In genomic region chr7:27673575-27674131, GRCm38 (mm10) we compare ENCODE assay signal across 7 mouse cellular contexts. TPM values are rescaled to one million over a fixed set of nuclear protein-coding genes. Genes with fewer than 3 reads are reported as not detected.
A peak's percentile ranks its signal among the peaks of the same experiment; 100 is the strongest.
DNase-seq lines count a peak whose midpoint lies in the region; ATAC-seq and TF ChIP-seq lines count a peak whose summit lies in the region.

No protein-coding gene starts in this region.

- no peaks in the 10 kb centered on the region for H3K27me3 ChIP-seq in thymus, adult 2 months (ENCODE audit: control insufficient read depth, insufficient read depth, low read length)
- peaks cover 15% of the 10 kb centered on the region for H3K27me3 ChIP-seq in liver, embryonic 12.5 days (replicated peaks)
- no peaks in the 10 kb centered on the region for H3K27me3 ChIP-seq in neural tube, embryonic 15.5 days (replicated peaks)

- DNase-seq in thymus, adult 2 months, result peak; percentile 37
- DNase-seq in thymus, postnatal 0 days (ENCODE audit: low spot score), result no peak
- peak; percentile 30 for DNase-seq in heart, postnatal 4 days
- no peak for DNase-seq in frontal cortex, adult 2 months (ENCODE audit: extremely low spot score in 1 of 2, low spot score in 1 of 2)

- peaks cover 22% of the 10 kb centered on the region for H3K4me1 ChIP-seq in thymus, adult 2 months (replicated peaks; ENCODE audit: control insufficient read depth, insufficient read depth, low read length)
- H3K4me1 ChIP-seq in cortical plate, adult 2 months (ENCODE audit: control insufficient read depth, insufficient read depth, low read length), result peaks cover 5% of the 10 kb centered on the region; the same call in 1 of the 2 replicates
- H3K4me1 ChIP-seq in liver, embryonic 12.5 days, result peaks cover 25% of the 10 kb centered on the region
- peaks cover 49% of the 10 kb centered on the region for H3K4me1 ChIP-seq in neural tube, embryonic 15.5 days

- H3K9me3 ChIP-seq in liver, embryonic 12.5 days (replicated peaks), result no peaks in the 10 kb centered on the region
- H3K9me3 ChIP-seq in neural tube, embryonic 15.5 days (replicated peaks), result no peaks in the 10 kb centered on the region

- peak overlapping the region; percentile 87 for H3K9ac ChIP-seq in liver, embryonic 12.5 days
- peak overlapping the region; percentile 82 for H3K9ac ChIP-seq in neural tube, embryonic 15.5 days (replicated peaks)

- ATAC-seq in liver, embryonic 12.5 days, result no peak
- peak; percentile 22 for ATAC-seq in neural tube, embryonic 15.5 days (ENCODE audit: low FRiP score)

- TF ChIP-seq CTCF in thymus, adult 2 months (IDR thresholded peaks at IDR 0.05; ENCODE audit: borderline replicate concordance, control insufficient read depth, extremely low read depth, insufficient read depth, low read length, poor library complexity), result no peak
- TF ChIP-seq CTCF in cortical plate, adult 2 months (IDR thresholded peaks at IDR 0.05; ENCODE audit: extremely low read depth, insufficient read depth, low read length), result no peak

- H3K4me2 ChIP-seq in liver, embryonic 12.5 days, result peak overlapping the region; percentile 100
- peak overlapping the region; percentile 89 for H3K4me2 ChIP-seq in neural tube, embryonic 15.5 days

- 3% methylated on average over 50 of the region's 52 CpGs for WGBS in thymus, adult 2 months
- 1% methylated on average over 41 of the region's 52 CpGs for WGBS in liver, embryonic 12.5 days (ENCODE audit: insufficient replicate concordance)
- WGBS in neural tube, embryonic 15.5 days, result 1% methylated on average over 48 of the region's 52 CpGs

- no peaks in the 10 kb centered on the region for H3K36me3 ChIP-seq in thymus, adult 2 months (ENCODE audit: control insufficient read depth, insufficient read depth, low read length)
- no peaks in the 10 kb centered on the region for H3K36me3 ChIP-seq in liver, embryonic 12.5 days
- peaks cover 14% of the 10 kb centered on the region for H3K36me3 ChIP-seq in neural tube, embryonic 15.5 days

- no peak for TF ChIP-seq POLR2A in thymus, adult 2 months (IDR thresholded peaks at IDR 0.05; ENCODE audit: control insufficient read depth, extremely low read depth, insufficient read depth, low read length, poor library complexity)
- TF ChIP-seq POLR2A in cortical plate, adult 2 months (IDR thresholded peaks at IDR 0.05; ENCODE audit: extremely low read depth, insufficient read depth, low read length), result no peak

- no peak overlapping the region for H3K27ac ChIP-seq in thymus, adult 2 months (ENCODE audit: control insufficient read depth, insufficient read depth, low read length)
- peak overlapping the region; percentile 18; the same call in 1 of the 2 replicates for H3K27ac ChIP-seq in cortical plate, adult 2 months (ENCODE audit: insufficient read depth, low read length)
- H3K27ac ChIP-seq in liver, embryonic 12.5 days, result no peak overlapping the region
- peak overlapping the region; percentile 95 for H3K27ac ChIP-seq in neural tube, embryonic 15.5 days (replicated peaks)

- peak overlapping the region; percentile 60 for H3K4me3 ChIP-seq in thymus, adult 2 months (ENCODE audit: control insufficient read depth, insufficient read depth, low read length)
- H3K4me3 ChIP-seq in cortical plate, adult 2 months (ENCODE audit: insufficient read depth, low read length), result peak overlapping the region; percentile 35
- H3K4me3 ChIP-seq in liver, embryonic 12.5 days, result peak overlapping the region; percentile 90
- H3K4me3 ChIP-seq in neural tube, embryonic 15.5 days (replicated peaks), result peak overlapping the region; percentile 80

RNA-seq across cellular contexts. Expression of gene Map3k10, which starts 0.7 kb away (rescaled TPM):
- polyA plus RNA-seq in thymus, adult 2 months (2012; rRNA removed), result 24.7 and 30.0 TPM in 2 replicates
- polyA plus RNA-seq in thymus, postnatal 0 days (2015; fragmentation: Nextera tagmentation; extraction: Ambion mirVana), result 5.2 and 7.2 TPM in 2 replicates
- 181 and 189 TPM in 2 replicates for polyA plus RNA-seq in cortical plate, adult 2 months (2012; rRNA removed)
- 10 to 100 TPM; 16.7 TPM for total RNA-seq in heart, postnatal 4 days (2021)
- 5.7 and 6.7 TPM in 2 replicates for polyA plus RNA-seq in liver, embryonic 12.5 days (2016; fragmentation: Nextera tagmentation; extraction: Ambion mirVana)
- polyA plus RNA-seq in neural tube, embryonic 15.5 days (2015; fragmentation: Nextera tagmentation; extraction: Ambion mirVana), result 15.3 and 21.0 TPM in 2 replicates
- polyA plus RNA-seq in frontal cortex, adult 2 months (2012; rRNA removed), result 145 and 150 TPM in 2 replicates

RNA-seq across cellular contexts. Expression of gene Zfp607b, which starts 15.5 kb away (rescaled TPM):
- polyA plus RNA-seq in thymus, adult 2 months (2012; rRNA removed), result 0.77 and 0.92 TPM in 2 replicates
- polyA plus RNA-seq in thymus, postnatal 0 days (2015; fragmentation: Nextera tagmentation; extraction: Ambion mirVana), result 2.8 and 3.5 TPM in 2 replicates
- 8.0 and 9.8 TPM in 2 replicates for polyA plus RNA-seq in cortical plate, adult 2 months (2012; rRNA removed)
- total RNA-seq in heart, postnatal 4 days (2021), result under 1 TPM; 0.70 to 0.81 TPM
- 0.64 and 0.79 TPM in 2 replicates for polyA plus RNA-seq in liver, embryonic 12.5 days (2016; fragmentation: Nextera tagmentation; extraction: Ambion mirVana)
- polyA plus RNA-seq in neural tube, embryonic 15.5 days (2015; fragmentation: Nextera tagmentation; extraction: Ambion mirVana), result 10.1 and 10.7 TPM in 2 replicates
- polyA plus RNA-seq in frontal cortex, adult 2 months (2012; rRNA removed), result 7.2 and 8.2 TPM in 2 replicates

RNA-seq across cellular contexts. Expression of gene Ttc9b, which starts 19.9 kb away (rescaled TPM):
- 0.05 TPM in 1 of 2 replicates, not detected in the other for polyA plus RNA-seq in thymus, adult 2 months (2012; rRNA removed)
- polyA plus RNA-seq in thymus, postnatal 0 days (2015; fragmentation: Nextera tagmentation; extraction: Ambion mirVana), result not detected in 2 replicates
- polyA plus RNA-seq in cortical plate, adult 2 months (2012; rRNA removed), result 188 and 192 TPM in 2 replicates
- total RNA-seq in heart, postnatal 4 days (2021), result not detected
- not detected in 2 replicates for polyA plus RNA-seq in liver, embryonic 12.5 days (2016; fragmentation: Nextera tagmentation; extraction: Ambion mirVana)
- 78.0 and 99.5 TPM in 2 replicates for polyA plus RNA-seq in neural tube, embryonic 15.5 days (2015; fragmentation: Nextera tagmentation; extraction: Ambion mirVana)
- 139 and 148 TPM in 2 replicates for polyA plus RNA-seq in frontal cortex, adult 2 months (2012; rRNA removed)

RNA-seq across cellular contexts. Expression of gene Zfp60, which starts 57.5 kb away (rescaled TPM):
- polyA plus RNA-seq in thymus, adult 2 months (2012; rRNA removed), result 2.5 and 2.6 TPM in 2 replicates
- polyA plus RNA-seq in thymus, postnatal 0 days (2015; fragmentation: Nextera tagmentation; extraction: Ambion mirVana), result 13.5 and 14.8 TPM in 2 replicates
- polyA plus RNA-seq in cortical plate, adult 2 months (2012; rRNA removed), result 15.9 and 17.3 TPM in 2 replicates
- total RNA-seq in heart, postnatal 4 days (2021), result 10 to 100 TPM in 1 of 2 experiments, 1 to 10 TPM in 1; 9.1 to 11.5 TPM
- 8.0 and 9.2 TPM in 2 replicates for polyA plus RNA-seq in liver, embryonic 12.5 days (2016; fragmentation: Nextera tagmentation; extraction: Ambion mirVana)
- 81.5 and 89.4 TPM in 2 replicates for polyA plus RNA-seq in neural tube, embryonic 15.5 days (2015; fragmentation: Nextera tagmentation; extraction: Ambion mirVana)
- polyA plus RNA-seq in frontal cortex, adult 2 months (2012; rRNA removed), result 17.6 and 19.6 TPM in 2 replicates

Comparison
In these comparisons a context has a peak if more than half of its experiments do, and no peak if none do; other contexts are left out.
1. DNase-seq: peak in thymus, adult 2 months (single experiment) and heart, postnatal 4 days (single experiment); none in thymus, postnatal 0 days (single experiment) and frontal cortex, adult 2 months (0 of 2).
2. H3K27ac ChIP-seq: peak in cortical plate, adult 2 months (single experiment) and neural tube, embryonic 15.5 days (single experiment); none in thymus, adult 2 months (single experiment) and liver, embryonic 12.5 days (single experiment).
3. H3K4me3 ChIP-seq: peak in every context shown above with its lines; median percentile 90 in liver, embryonic 12.5 days; 80 in neural tube, embryonic 15.5 days; 60 in thymus, adult 2 months; 35 in cortical plate, adult 2 months.
4. RNA of gene Ttc9b, which starts 19.9 kb away (polyA plus RNA-seq): 188 to 192 TPM in cortical plate, adult 2 months, 139 to 148 TPM in frontal cortex, adult 2 months and 78.0 to 99.5 TPM in neural tube, embryonic 15.5 days; not detected in thymus, postnatal 0 days, 0.05 TPM in thymus, adult 2 months and not detected in liver, embryonic 12.5 days; every median in the first group is over 10 times any median in the second.